Mouse (Mus musculus) monocyte, adult 2 months (primary cell): ENCODE data around the gene Gpcpd1.

ENCODE experiments used
- DNase-seq, 2 experiments: peaks; one replicate each; pipeline ENCODE4 v3.0.0; 2022; ENCODE audit warnings: low spot score in 2 of 2, low read depth in 1 of 2

Gene Gpcpd1

DNA sequence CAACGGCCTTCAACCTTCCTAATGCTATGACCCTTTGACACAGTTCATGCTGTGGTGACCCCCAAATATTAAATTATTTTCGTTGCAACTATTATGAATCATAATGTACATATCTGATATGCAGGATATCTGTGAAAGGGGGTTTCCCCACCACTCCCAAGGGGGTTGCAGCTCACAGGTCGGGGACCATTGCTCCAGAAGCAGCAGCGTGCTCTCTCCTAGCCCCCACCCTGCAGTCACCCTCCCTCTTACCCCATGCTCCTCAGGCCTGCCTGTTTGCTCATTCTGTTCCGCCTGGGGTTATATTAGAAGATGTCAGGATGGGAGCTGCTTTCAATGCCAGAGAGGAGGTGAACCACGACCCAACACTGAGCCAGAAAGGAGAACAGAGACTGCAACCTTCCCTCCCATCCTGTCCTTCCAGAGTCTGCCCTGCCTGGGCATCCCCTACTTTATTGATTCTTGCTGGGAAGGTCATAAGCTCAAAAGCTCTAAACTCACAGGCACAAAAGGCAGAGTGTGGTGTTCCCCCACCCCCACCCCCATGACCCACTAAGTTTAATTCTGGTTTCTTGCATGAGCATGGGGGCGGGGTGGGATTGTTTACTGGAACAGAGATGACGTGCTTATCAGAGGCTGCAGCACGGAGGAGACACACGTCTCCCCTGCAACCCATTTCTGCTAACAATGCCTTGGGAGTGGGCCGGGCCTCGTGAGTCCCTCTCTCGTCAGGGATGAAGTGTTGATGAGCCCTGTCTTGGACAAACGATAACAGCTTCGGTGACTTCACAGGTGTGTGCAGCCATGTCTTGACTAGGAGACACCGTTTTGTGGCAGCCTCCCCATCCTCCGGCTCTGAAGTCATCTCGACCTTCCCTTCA lies 69.3 kb downstream of the Gpcpd1 start:
- no peak for DNase-seq

DNA sequence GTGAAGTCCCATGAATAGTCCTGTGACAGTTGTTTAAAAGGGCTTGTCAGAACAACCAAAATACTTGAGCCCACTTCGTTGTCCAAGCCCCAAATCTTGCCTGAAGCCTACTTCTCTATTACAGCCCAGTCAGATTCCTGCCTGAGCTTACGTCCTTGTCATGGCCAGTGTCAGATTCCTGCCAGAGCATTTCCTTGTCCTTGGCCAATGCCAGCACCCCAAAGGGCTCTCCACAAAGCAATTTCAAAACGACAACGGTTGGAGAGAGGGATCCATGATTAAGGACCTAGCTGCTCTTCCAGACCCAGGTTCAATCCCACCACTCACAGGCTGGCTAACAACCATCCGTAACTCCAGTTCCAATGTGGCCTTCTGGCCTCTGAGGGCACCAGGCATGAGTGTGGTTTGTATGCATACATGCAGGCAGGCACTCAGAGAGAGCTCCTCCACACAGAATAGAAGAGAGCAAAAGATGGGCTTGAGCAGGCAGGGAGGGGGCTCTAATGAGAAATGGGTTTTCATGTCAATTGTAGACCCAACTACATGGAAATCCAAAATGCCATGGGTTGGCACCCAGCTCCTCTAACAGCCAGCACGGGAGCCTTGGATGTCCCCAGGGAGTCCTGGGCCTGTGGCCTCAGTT lies 70.2 kb downstream of the Gpcpd1 start:
- no peak for DNase-seq

DNA sequence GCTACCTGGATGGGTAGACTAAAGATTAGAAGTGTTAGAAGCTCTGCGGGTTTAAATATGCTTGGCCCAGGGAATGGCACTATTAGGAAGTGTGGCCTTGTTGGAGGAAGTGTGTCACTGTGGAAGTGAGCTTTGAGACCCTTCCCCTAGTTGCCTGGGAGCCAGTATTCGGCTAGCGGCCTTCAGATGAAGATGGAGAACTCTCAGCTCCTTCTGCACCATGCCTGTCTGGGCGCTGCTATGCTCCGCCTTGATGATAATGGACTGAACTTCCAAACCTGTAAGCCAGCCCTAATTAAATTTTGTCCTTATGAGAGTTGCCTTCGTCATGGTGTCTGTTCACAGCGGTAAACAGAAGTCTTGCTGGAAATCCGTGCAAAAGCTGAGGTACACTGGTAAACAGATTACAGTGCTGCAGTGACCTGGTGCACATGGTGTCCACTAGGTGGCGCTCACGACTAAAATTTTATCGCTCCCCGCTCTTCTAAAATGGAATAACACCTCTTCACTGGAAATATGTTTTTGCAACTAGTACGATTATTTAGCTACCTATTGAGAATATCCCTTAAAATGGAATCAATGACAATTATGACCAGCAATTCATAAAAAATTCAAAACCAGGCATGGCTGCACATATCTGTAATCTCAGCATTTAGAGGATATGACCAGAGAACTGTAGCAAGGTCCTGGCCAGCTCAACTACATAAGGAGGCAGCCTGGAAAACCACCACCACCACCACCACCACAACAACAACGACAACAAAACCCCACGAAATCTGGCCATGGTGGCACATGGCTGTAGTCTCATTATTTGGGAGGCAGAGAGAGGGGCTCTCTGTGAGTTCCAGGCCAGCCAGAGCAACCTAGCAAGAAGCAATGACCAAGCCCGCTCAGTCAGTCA lies 71.1 kb downstream of the Gpcpd1 start:
- no peak for DNase-seq

DNA sequence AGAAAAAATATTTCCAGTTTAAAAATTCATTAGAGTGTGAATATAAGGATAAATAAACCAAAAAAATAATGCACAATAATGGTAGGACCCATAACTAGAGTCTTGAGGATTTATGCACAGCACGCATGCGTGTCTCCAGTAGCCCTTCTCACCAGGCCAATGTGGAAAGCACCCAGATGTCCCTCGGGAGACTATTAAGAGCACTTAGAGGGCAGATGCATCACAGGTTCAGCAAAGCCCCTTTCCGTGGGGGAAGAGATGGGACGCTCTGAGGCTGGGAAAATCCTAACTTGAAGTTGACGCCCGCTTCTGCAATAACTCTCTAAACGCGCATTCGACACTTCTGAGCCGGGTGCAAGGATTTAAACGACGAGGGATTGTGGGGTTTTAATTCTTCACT lies 71.9 kb downstream of the Gpcpd1 start:
- DNase-seq, result no peak

DNA sequence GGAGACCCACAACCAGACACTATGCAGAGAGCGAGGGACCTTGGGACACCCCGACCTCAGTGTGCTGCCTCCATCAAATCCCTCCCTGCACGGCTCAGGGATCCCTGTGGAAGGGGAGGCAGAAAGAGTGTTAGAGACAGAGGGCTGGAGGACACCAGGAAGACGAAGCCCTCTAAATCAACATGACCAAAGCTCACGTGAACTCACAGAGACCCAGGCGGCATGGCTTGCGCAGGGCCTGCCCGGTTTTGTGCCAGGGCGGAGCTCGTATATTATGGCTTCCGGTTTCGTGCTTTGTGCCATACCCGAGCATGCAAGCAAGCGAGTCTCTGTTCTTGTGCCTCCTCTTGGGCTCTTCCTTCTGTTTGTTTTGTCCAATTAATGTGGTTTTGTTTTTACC lies 72.5 kb downstream of the Gpcpd1 start:
- DNase-seq, result no peak

DNA sequence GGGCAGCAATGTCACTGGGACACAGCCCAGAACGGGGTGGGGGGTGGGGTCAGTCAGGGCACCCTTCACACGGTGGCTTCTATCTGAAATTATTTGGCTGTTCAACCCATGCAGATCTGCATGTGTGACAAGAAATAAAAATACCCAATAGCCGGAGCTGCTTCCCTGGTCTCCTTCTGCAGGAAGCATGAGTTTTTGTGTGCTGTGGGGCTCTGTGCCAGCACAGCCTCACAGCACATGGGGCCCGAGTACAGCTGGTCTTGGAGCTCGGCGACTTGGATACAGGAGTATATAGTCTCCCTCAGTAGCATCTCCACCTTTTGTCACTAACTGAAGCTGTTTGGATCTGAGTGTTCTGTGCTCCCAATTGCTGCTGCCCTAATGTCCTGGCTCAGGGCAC lies 73.2 kb downstream of the Gpcpd1 start:
- no peak for DNase-seq

- DNase-seq, result no peak
These were observed 74.0 kb downstream of the Gpcpd1 start for GRCm38 (mm10) chr2:132513371-132514181.

GRCm38 (mm10) chr2:132512977-132513351 lies 74.6 kb downstream of the Gpcpd1 start:
- no peak for DNase-seq

DNA sequence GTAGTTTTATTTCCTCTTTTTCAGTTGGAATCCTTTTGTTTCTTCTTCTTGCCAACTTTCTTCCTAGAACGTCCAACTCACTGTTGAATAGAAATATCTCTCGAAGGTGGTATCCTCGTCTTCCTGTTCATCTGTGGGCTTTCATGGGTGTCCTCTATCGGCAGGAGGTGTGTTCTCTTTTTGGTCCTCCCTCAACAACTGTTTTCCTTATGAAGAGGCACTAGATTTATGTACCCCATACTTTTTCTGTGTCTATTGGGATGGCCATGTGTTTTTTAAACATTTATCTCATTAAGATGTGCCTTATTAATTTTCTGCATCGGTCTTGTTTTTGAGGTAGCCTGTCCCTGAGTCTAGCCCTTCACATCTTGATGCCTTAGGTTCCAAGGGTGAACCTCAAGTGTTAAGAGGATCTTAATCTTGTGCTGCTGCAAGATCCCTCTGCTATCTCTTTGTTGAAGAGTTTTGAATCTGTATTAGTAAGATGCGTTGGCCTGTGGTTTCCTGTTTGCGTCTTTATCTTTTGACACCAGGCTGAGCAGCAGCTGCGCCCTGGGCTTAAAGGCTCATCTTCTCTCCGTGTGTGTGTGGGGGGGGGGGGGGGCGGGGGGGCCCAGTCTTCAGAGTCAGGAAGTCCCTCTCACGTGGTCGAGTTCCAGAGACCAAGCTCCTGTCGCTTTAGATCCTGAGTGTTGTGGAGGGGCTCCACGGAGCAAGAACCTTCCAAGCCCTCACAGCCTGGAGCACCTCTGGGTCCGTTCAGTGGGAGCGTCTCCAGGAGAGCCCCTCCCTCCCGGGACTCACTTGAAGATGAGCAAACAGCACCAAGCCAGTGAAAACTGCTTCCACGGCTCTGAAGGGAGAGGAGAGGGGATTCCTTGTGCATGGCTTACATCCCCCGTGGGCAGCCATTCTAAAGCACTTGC lies 75.2 kb downstream of the Gpcpd1 start:
- no peak for DNase-seq

- no peak for DNase-seq
These were observed 76.3 kb downstream of the Gpcpd1 start for GRCm38 (mm10) chr2:132511011-132511818.

DNA sequence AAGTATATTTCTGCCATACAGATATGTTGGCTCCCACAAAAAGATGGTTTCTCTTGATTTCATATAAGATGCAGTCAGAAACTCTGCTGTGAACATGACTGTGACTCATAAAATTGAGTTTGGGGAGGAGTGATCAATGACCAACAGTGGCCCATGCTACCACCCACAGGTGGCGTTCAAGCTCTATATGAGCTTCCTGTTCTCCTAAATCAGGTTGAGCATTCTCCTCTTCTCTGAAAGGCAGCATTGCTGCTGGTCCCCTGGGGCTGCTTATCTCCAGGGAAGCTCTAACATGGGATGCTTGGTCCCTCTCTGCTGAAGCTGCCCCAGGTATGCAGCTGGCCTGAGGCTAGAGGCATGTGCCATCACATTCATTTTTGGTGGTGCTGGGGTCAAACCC lies 77.8 kb downstream of the Gpcpd1 start:
- no peak for DNase-seq

DNA sequence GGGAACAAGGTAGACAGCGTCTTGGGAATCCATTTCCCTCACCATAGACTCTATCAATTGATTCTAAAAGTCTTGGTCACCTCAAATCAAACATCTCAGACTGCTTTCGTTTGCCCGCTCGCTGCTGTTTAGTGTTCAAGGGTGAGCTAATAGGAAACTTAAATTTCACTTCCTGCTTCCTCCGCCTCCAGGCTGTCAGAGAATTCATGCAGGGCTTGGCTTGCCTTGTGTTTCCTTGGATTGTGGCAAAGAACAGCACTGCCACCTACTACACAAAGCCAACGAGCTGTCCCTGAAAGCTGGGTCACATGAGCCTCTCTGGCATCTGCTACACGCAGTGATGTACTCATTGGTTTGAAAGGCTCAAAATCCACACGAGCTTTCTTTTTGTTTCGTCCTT lies 78.3 kb downstream of the Gpcpd1 start:
- DNase-seq, result no peak

GRCm38 (mm10) chr2:132507521-132507920 lies 80.0 kb downstream of the Gpcpd1 start:
- no peak for DNase-seq

DNA sequence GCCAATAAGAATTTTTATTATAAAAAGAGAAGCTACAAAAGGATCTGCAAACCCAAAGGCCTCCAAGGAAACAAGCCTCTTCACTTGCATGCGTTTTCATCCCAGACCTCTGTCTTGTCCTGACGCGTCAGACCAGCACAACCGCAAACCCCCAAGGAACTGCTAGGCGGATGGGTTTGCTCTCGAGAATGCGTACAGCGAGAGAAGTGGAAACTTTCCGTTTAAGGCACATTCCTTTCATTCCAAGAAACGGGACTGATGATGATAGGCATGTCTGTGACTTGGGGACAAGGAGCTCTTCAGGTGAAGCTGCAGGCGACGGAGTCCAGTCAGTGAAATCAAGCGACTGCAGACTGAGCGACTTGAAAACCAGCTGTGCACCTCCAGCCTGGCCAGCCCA lies 80.4 kb downstream of the Gpcpd1 start:
- DNase-seq, result no peak

DNA sequence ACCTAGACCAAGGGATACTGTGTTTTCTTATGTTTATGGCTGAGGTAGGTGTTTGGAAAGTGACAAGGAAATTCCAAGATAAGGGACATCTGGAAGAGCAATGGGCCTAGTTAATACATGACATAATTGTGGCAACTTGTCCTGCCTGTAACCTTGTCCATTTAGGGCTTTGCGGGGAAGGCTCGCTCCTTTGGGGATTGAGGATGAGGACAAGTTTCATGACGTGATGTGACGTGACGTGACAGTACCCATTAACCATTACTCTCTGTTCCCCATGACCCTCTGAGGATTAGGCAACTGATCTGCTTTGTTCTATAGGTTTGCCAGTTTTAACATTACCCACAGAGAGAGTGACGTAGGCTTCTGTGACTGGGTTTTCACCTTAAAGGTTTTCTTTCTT lies 81.7 kb downstream of the Gpcpd1 start:
- DNase-seq, result no peak

GRCm38 (mm10) chr2:132498344-132498743 lies 89.2 kb downstream of the Gpcpd1 start:
- no peak for DNase-seq

- no peak for DNase-seq
These were observed 90.0 kb downstream of the Gpcpd1 start for GRCm38 (mm10) chr2:132497412-132498135.

- DNase-seq, result no peak
These were observed 94.3 kb downstream of the Gpcpd1 start for GRCm38 (mm10) chr2:132493184-132493583.
